Mouse (Mus musculus) CH12.LX (cell line): ENCODE results near the gene Myo1c. TPM values are rescaled to one million over a fixed set of nuclear protein-coding genes. Genes with fewer than 3 reads are reported as not detected.

Source experiments
- DNase-seq: peaks from one replicate; pipeline ENCODE4 v3.0.0-alpha.2; 2013; ENCODE audit errors: extremely low read depth
- H3K27ac ChIP-seq: 2 replicates; pipeline ENCODE4 v1.5.1; 2012; ENCODE audit warnings: low read depth, mild to moderate bottlenecking, control low read depth, moderate library complexity; ENCODE audit not compliant: insufficient read depth
- H3K27me3 ChIP-seq: replicated peaks from 2 replicates; pipeline ENCODE3; 2012; ENCODE audit warnings: inconsistent platforms
- H3K36me3 ChIP-seq, 2 experiments: replicated peaks in 1 of 2; 2 replicates each; pipeline versions ENCODE3 to v1.6.1; 2012; ENCODE audit warnings: inconsistent platforms in 1 of 2, low read length in 1 of 2, mild to moderate bottlenecking in 1 of 2, mixed read lengths in 1 of 2, moderate library complexity in 1 of 2; ENCODE audit not compliant: control insufficient read depth in 1 of 2, insufficient read depth in 1 of 2
- H3K4me1 ChIP-seq, 2 experiments: 2 replicates each; pipeline ENCODE4 v1.6.1; 2012; ENCODE audit warnings: inconsistent platforms in 1 of 2, moderate library complexity in 1 of 2; ENCODE audit not compliant: insufficient read depth in 2 of 2, control insufficient read depth in 1 of 2
- H3K4me2 ChIP-seq: 2 replicates; pipeline ENCODE4 v1.6.1; 2012; ENCODE audit warnings: low read depth, mild to moderate bottlenecking, control low read depth; ENCODE audit not compliant: poor library complexity, insufficient read depth, severe bottlenecking
- H3K4me3 ChIP-seq, 3 experiments: fragments of 150-350 bp in 1 of 3; sonication (generic) in 1 of 3; replicated peaks in 1 of 3; 2 replicates each; pipeline versions ENCODE3 to v1.5.1; 2011 to 2012; ENCODE audit warnings: low read depth in 2 of 3, low read length in 2 of 3, mild to moderate bottlenecking in 2 of 3, moderate library complexity in 2 of 3, control low read depth in 1 of 3, improper control_type of control experiment in 1 of 3, inconsistent platforms in 1 of 3, mixed read lengths in 1 of 3; ENCODE audit not compliant: poor library complexity in 1 of 3
- H3K79me2 ChIP-seq: replicated peaks from 2 replicates; pipeline ENCODE4 v1.6.1; 2012; ENCODE audit warnings: mild to moderate bottlenecking, moderate library complexity; ENCODE audit not compliant: control insufficient read depth, poor library complexity, insufficient read depth, severe bottlenecking; ENCODE audit errors: extremely low read depth
- H3K9ac ChIP-seq: 2 replicates; pipeline ENCODE4 v1.6.1; 2012; ENCODE audit warnings: low read depth, mild to moderate bottlenecking, control low read depth, moderate library complexity; ENCODE audit not compliant: insufficient read depth
- H3K9me3 ChIP-seq: replicated peaks from 2 replicates; pipeline ENCODE3; 2012; ENCODE audit warnings: low read length, inconsistent platforms, mixed read lengths
- BHLHE40 ChIP-seq: IDR thresholded peaks from 2 replicates; pipeline ENCODE4 v1.6.1; 2011; ENCODE audit warnings: mild to moderate bottlenecking, low read depth, low read length, improper control_type of control experiment
- CTCF ChIP-seq, 2 experiments: IDR thresholded peaks in 1 of 2; conservative IDR thresholded peaks in 1 of 2; 2 replicates each; pipeline ENCODE4 v1.5.1; 2011 to 2012; ENCODE audit warnings: low read depth in 2 of 2, low read length in 2 of 2, improper control_type of control experiment in 1 of 2, inconsistent platforms in 1 of 2, mild to moderate bottlenecking in 1 of 2, moderate library complexity in 1 of 2
- E2F4 ChIP-seq: IDR thresholded peaks from 2 replicates; pipeline ENCODE4 v1.6.1; 2011; ENCODE audit warnings: low read depth, low read length, improper control_type of control experiment; ENCODE audit not compliant: insufficient replicate concordance
- ELF1 ChIP-seq: IDR thresholded peaks from 2 replicates; pipeline ENCODE4 v1.6.1; 2014; ENCODE audit warnings: low read depth, mild to moderate bottlenecking, inconsistent platforms, low read length, improper control_type of control experiment
- GABPA ChIP-seq: IDR thresholded peaks from 2 replicates; pipeline ENCODE4 v1.6.1; 2012; ENCODE audit warnings: low read depth, low read length, improper control_type of control experiment, inconsistent platforms; ENCODE audit not compliant: insufficient replicate concordance
- HCFC1 ChIP-seq: IDR thresholded peaks from 2 replicates; pipeline ENCODE4 v1.6.1; 2012; ENCODE audit warnings: low read depth, mild to moderate bottlenecking, inconsistent platforms, low read length, improper control_type of control experiment
- IRF4 ChIP-seq: IDR thresholded peaks from 2 replicates; pipeline ENCODE4 v1.6.1; 2014; ENCODE audit warnings: low read depth, mild to moderate bottlenecking, inconsistent platforms, low read length, improper control_type of control experiment
- JUN ChIP-seq: IDR thresholded peaks from 2 replicates; pipeline ENCODE4 v1.6.1; 2011; ENCODE audit warnings: low read depth, mild to moderate bottlenecking, low read length, improper control_type of control experiment, moderate library complexity; ENCODE audit not compliant: insufficient read depth
- KAT2A ChIP-seq: IDR thresholded peaks from 2 replicates; pipeline ENCODE4 v1.6.1; 2012; ENCODE audit warnings: low read length, improper control_type of control experiment, inconsistent platforms; ENCODE audit not compliant: insufficient replicate concordance
- MAFK ChIP-seq: IDR thresholded peaks from 2 replicates; pipeline ENCODE4 v1.6.1; 2011; ENCODE audit warnings: low read length, improper control_type of control experiment; ENCODE audit not compliant: insufficient replicate concordance
- MAX ChIP-seq: IDR thresholded peaks from 2 replicates; pipeline ENCODE4 v1.6.1; 2011; ENCODE audit warnings: low read length, improper control_type of control experiment
- MAZ ChIP-seq: IDR thresholded peaks from 2 replicates; pipeline ENCODE4 v1.6.1; 2012; ENCODE audit warnings: low read depth, mild to moderate bottlenecking, inconsistent platforms, low read length, improper control_type of control experiment, moderate library complexity
- MEF2A ChIP-seq: IDR thresholded peaks from 2 replicates; pipeline ENCODE4 v1.6.1; 2014; ENCODE audit warnings: low read depth, mild to moderate bottlenecking, inconsistent platforms, low read length, improper control_type of control experiment, borderline replicate concordance
- MXI1 ChIP-seq: IDR thresholded peaks from 2 replicates; pipeline ENCODE4 v1.6.1; 2011; ENCODE audit warnings: mild to moderate bottlenecking, low read depth, low read length, improper control_type of control experiment
- MYC ChIP-seq: IDR thresholded peaks from 2 replicates; pipeline ENCODE4 v1.6.1; 2011; ENCODE audit warnings: low read depth, mild to moderate bottlenecking, improper control_type of control experiment, low read length
- NRF1 ChIP-seq: IDR thresholded peaks from 2 replicates; pipeline ENCODE4 v1.6.1; 2014; ENCODE audit warnings: low read depth, mild to moderate bottlenecking, inconsistent platforms, low read length, improper control_type of control experiment, moderate library complexity
- PAX5 ChIP-seq: IDR thresholded peaks from 2 replicates; pipeline ENCODE4 v1.6.1; 2012; ENCODE audit warnings: low read length, inconsistent platforms, mixed read lengths
- POLR2A ChIP-seq: IDR thresholded peaks from 2 replicates; pipeline ENCODE4 v1.6.1; 2011; ENCODE audit warnings: low read depth, mild to moderate bottlenecking, improper control_type of control experiment, low read length
- POLR2AphosphoS2 ChIP-seq: IDR thresholded peaks from 2 replicates; pipeline ENCODE4 v1.6.1; 2011; ENCODE audit warnings: low read depth, low read length, improper control_type of control experiment
- RAD21 ChIP-seq: IDR thresholded peaks from 2 replicates; pipeline ENCODE4 v1.6.1; 2011; ENCODE audit warnings: low read depth, mild to moderate bottlenecking, low read length, improper control_type of control experiment, moderate library complexity
- RCOR1 ChIP-seq: conservative IDR thresholded peaks from 2 replicates; pipeline ENCODE4 v1.6.1; 2012; ENCODE audit warnings: low read depth, mild to moderate bottlenecking, inconsistent platforms, low read length, improper control_type of control experiment
- SIN3A ChIP-seq: IDR thresholded peaks from 2 replicates; pipeline ENCODE4 v1.6.1; 2012; ENCODE audit warnings: low read length, improper control_type of control experiment, inconsistent platforms
- SMC3 ChIP-seq: IDR thresholded peaks from 2 replicates; pipeline ENCODE4 v1.6.1; 2011; ENCODE audit warnings: low read depth, low read length, improper control_type of control experiment
- TBP ChIP-seq: conservative IDR thresholded peaks from 2 replicates; pipeline ENCODE4 v1.6.1; 2011; ENCODE audit warnings: low read depth, low read length, improper control_type of control experiment
- TCF12 ChIP-seq: IDR thresholded peaks from 2 replicates; pipeline ENCODE4 v1.6.1; 2014; ENCODE audit warnings: low read depth, mild to moderate bottlenecking, inconsistent platforms, low read length, improper control_type of control experiment
- USF1 ChIP-seq: IDR thresholded peaks from 2 replicates; pipeline ENCODE4 v1.6.1; 2014; ENCODE audit warnings: low read depth, mild to moderate bottlenecking, inconsistent platforms, low read length, improper control_type of control experiment
- USF2 ChIP-seq: conservative IDR thresholded peaks from 2 replicates; pipeline ENCODE4 v1.6.1; 2011; ENCODE audit warnings: low read depth, low read length, improper control_type of control experiment
- ZC3H11A ChIP-seq: IDR thresholded peaks from 2 replicates; pipeline ENCODE4 v1.6.1; 2012; ENCODE audit warnings: low read depth, mild to moderate bottlenecking, inconsistent platforms, low read length, improper control_type of control experiment
- ZKSCAN1 ChIP-seq: IDR thresholded peaks from 2 replicates; pipeline ENCODE4 v1.6.1; 2012; ENCODE audit warnings: low read depth, inconsistent platforms, low read length, improper control_type of control experiment, borderline replicate concordance
- ZNF384 ChIP-seq: IDR thresholded peaks from 2 replicates; pipeline ENCODE4 v1.6.1; 2012; ENCODE audit warnings: low read depth, low read length, improper control_type of control experiment, inconsistent platforms
- dilution Hi-C: fragments of 300-500 bp; cut with MboI; formaldehyde crosslinking; loops from 2 replicates; pipeline ENCODE4 v1.14.3; 2020; ENCODE audit warnings: low sequenced_read_pairs; ENCODE audit not compliant: extremely low pct_unique_long_range_greater_than_20kb, extremely low pct_ligation_motif_present
- in situ Hi-C: fragments of 300-500 bp; cut with MboI; formaldehyde crosslinking; loops from 3 replicates; pipeline ENCODE4 v1.14.3; 2019; ENCODE audit warnings: low sequenced_read_pairs, low pct_ligation_motif_present, low pct_unique_long_range_greater_than_20kb, mixed read lengths
- polyA plus RNA-seq: library from polyadenylated mRNA; unstranded; fragments of >175 nt; gene quantifications from 2 replicates; pipeline ENCODE4 v1.2.1, GENCODE M21; 2012; ENCODE audit warnings: low read depth; ENCODE audit not compliant: insufficient read length
- total RNA-seq, 2 experiments: library from RNA; depleted of rRNA; stranded (reverse); fragments of 300-350 nt in 1 of 2; fragments of >200 nt in 1 of 2; gene quantifications; 2 replicates each; pipeline ENCODE4 v1.2.3; 2012 to 2014

The Myo1c gene
- total and polyA plus RNA-seq, 3 experiments, result 21.9 to 52.0 (median 41.1) TPM

DNA sequence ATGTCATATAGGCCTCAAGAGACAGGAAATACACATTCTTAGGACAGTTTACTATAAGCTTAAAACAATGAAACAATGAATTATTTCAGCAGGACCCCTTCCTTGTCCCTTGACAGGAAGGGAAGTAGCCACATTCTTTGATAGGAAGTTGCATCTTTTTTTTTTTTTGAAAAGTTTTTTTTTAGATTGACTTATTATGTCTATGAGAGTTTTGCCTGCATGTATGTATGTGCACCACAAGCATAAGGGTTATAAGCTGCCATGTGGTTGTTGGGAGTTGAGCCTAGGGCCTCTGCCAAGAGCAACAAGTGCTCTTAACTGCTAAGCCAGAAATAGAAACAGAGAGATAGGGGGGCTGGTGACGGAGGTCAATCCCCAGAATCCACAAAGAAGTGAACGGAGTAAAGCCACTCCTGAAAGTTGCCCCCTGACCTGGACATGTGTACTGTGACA lies 26.2 kb upstream of the Myo1c start:
- H3K9me3 ChIP-seq, result no peaks in the 10 kb centered on the region
- DNase-seq, result no peak
- H3K27ac ChIP-seq, result peak overlapping the region; percentile 64
- in situ Hi-C loops, result no loop called here
- TF ChIP-seq ZKSCAN1 (no peak), E2F4 (no peak), HCFC1 (no peak), ELF1 (no peak), ZNF384 (peak; percentile 38; the same call in 1 of the 2 replicates), NRF1 (no peak), POLR2AphosphoS2 (no peak), KAT2A (no peak), TBP (no peak), MAX (no peak), RCOR1 (no peak), IRF4 (no peak), ZC3H11A (no peak), MYC (no peak), MEF2A (0 out of 2 replicates have a peak, but pooled peaks have one; percentile 18), SMC3 (no peak), RAD21 (no peak), SIN3A (0 out of 2 replicates have a peak, but pooled peaks have one; percentile 9)
- H3K27me3 ChIP-seq, result no peaks in the 10 kb centered on the region
- peak overlapping the region; percentile 5; the same call in 1 of the 2 replicates for H3K9ac ChIP-seq
- no peaks in the 10 kb centered on the region for H3K79me2 ChIP-seq
- no peak overlapping the region for H3K4me2 ChIP-seq
- H3K4me1 ChIP-seq, result peaks cover 11 to 47% of the 10 kb centered on the region in 2 experiments
- dilution Hi-C loops, result no loop called here
- peaks cover 52 to 73% of the 10 kb centered on the region in 2 experiments for H3K36me3 ChIP-seq
- H3K4me3 ChIP-seq, result no peak overlapping the region

DNA sequence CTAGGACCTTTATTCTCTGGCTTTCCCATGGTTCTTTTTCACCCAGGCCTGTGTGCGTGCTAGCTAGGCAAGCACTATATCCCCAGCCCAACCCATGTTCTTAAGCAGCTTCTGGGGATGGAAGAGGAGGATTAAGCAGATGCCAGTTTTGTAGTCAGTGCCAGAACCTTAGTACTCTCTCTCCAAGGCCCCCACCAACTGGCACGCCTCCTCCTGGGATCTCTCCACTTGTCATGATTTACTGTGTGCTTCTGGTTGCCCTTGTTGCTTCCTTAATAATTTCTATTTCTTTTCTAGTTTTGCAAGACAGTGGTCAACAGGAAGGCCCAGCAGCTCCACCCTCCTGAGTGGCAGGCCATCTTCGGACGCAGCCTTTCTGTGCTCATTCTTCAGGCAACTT lies 24.5 kb upstream of the Myo1c start:
- Histone ChIP-seq H3K9me3 (no peaks in the 10 kb centered on the region), H3K4me1 (peaks cover 11 to 56% of the 10 kb centered on the region in 2 experiments), H3K27me3 (no peaks in the 10 kb centered on the region), H3K27ac (no peak overlapping the region), H3K36me3 (peaks cover 39 to 61% of the 10 kb centered on the region in 2 experiments), H3K4me2 (no peak overlapping the region), H3K79me2 (no peaks in the 10 kb centered on the region), H3K4me3 (no peak overlapping the region), H3K9ac (no peak overlapping the region)
- in situ Hi-C loops (no loop called here), dilution Hi-C loops (no loop called here)
- no peak for DNase-seq
- TF ChIP-seq RAD21, result no peak
- no peak for TF ChIP-seq USF1
- no peak for TF ChIP-seq MXI1
- TF ChIP-seq GABPA, result no peak
- TF ChIP-seq POLR2A, result no peak
- TF ChIP-seq SMC3, result no peak
- no peak for TF ChIP-seq TCF12
- no peak for TF ChIP-seq RCOR1
- no peak for TF ChIP-seq PAX5
- no peak for TF ChIP-seq ZC3H11A
- TF ChIP-seq MAX, result no peak
- TF ChIP-seq BHLHE40, result no peak
- no peak for TF ChIP-seq CTCF (conservative IDR thresholded peaks at IDR 0.05 in 1 of 2, IDR thresholded peaks at IDR 0.05 in 1 of 2; ENCODE audit: low read depth in 2 of 2, low read length in 2 of 2)
- TF ChIP-seq MAFK, result no peak
- TF ChIP-seq USF2, result no peak
- TF ChIP-seq JUN, result no peak
- TF ChIP-seq MAZ, result no peak
